Mouse (Mus musculus) 3T3-L1 (cell line): ENCODE results near the gene Pigb.
A peak's percentile ranks its signal among the peaks of the same experiment; 100 is the strongest.

Experiments used
- DNase-seq: peaks from one replicate; pipeline ENCODE4 v3.0.0-alpha.2; 2015; ENCODE audit warnings: low read depth, low spot score

Gene Pigb

DNA sequence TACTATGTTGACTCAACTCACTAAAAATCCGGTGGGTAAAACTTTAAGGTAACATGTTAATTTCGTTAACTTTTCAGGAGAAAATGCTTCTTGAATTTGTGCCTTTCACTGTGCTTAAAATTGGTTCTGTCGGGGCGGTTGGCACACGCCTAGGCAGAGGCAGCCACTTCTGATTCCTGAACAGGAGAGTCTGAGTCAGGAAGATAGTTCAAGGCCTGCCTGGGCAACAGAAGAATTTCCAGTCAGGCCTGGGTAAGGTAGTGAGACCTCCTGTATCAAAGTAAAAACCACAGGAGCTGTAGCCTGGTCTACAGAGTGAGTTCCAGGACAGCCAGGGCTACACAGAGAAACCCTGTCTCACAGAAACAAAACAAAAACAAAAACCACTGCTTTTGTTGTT is 47.6 kb downstream of the Pigb start:
- no peak for DNase-seq

DNA sequence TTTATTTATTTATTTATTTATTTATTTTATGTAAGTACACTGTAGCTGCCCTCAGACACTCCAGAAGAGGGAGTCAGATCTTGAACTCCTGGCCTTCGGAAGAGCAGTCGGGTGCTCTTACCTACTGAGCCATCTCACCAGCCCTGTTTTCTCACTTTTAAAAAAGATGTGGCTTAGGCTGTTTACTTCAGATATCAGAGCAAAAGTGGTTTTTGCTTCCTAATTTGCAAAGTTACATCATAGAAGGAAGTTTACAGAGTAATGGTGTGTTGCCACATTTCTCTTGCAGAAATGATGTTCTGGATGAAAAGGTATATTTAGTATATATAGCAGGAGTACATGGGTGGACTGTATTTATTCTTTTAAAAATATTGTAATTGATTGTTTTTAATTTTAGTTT is 48.8 kb downstream of the Pigb start:
- no peak for DNase-seq

DNA sequence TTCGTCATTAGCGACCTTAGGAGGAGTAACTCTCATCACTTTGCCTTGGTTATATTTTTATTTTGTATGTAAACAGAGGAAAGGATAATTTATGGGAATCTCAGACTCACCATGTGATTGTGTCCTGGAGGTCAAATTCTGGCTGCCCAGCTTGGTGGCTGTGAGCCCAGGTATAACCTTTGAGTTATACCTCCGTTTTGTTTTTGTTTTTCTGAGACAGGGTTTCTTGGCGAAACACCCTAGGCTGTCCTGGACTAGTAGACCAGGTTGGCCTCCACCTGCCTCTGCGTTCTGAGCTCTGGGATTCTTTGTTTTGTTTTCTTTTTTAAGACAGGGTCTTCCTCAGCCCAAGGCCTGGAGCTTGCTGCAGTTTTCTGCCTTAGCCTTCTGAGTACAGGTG is 51.5 kb downstream of the Pigb start:
- no peak for DNase-seq

DNA sequence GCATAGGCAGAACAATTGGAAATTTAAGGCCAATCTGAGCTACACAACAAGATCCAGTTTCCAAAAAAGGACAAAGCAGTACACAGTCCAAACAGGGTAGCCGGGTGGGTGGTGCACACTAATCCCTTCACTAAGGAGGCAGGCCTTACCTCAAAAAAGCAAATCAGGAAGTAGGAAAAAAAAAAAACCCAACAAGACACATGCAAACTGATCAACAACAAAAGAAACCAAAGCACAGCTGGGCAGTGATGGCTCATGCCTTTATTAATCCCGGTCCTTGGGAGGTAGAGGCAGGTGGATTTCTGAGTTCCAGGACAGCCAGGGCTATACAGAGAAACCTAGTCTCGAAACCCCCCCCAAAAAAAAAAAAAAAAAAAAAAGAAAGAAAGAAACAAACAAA is 52.5 kb downstream of the Pigb start:
- no peak for DNase-seq

DNA sequence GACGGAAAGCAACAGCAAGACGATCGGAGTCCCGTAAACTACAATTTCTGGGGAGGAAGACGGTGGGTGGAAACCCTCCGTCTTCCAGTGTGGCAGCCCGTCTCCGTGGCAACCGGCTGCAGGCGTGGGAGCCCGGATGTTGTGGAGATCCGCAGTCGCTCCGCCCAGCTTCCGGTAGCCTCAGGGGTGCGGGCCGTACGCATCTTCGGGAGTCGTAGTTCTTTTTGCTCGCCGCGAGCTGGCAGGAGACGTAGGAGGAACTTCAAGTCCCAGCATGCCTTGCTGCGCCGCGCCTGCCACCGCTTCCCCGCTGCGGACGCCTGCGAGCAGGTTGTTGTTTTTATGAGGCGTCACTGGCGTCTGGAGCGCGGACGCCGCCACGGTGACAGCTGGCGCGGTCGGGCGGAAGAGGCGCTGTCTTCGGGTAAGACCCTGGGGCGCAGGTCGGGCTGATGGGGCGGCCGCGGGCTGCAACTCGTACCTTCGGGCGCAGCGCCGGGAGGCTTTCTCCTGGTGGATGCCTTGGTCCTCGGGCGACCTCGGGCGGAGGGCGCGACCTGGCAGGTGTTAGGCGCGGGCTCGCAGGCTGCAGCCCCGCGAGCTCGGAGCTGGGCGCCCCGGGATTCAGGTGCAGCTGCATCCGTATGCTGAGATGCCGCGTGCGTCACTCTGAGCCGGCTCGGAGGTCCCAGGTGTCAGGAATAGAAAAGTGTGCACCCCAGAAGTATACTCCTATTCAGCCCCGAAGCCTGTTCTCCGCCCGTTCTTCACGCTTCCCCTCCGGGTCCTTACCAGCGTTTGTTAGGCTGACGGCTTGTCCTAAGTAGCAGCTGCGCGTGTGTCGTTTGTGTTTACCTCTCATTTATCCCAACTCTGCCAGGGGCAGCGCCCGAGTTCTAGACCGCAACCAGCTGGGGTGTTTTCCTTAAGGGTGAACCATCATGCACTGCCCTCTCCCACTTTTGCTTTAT is 54.6 kb downstream of the Pigb start, which contains the start of the genes Ccpg1os and Ccpg1:
TSS of gene Ccpg1os (minus strand) at position 133 of the 971 bp plus-strand sequence.
TSS of gene Ccpg1 (plus strand) at position 180 of the 971 bp plus-strand sequence.
- peak; percentile 97 for DNase-seq

DNA sequence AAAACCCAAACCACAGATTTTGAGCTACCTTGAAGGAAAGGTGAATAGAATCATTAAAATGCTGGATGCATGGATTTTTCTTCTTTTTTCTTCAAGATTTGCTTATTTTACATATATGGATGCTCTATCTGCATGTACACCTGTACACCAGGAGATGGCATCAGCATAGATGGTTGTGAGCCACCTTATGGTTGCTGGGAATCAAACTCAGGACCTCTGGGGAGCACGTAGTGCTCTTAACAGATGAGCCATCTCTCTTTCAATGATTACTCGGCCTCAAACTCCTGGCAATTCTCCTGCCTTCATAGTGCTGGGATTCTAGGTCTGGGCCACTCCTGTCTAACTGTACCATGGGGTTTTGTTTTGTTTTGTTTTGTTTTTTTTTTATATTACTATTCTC is 57.1 kb downstream of the Pigb start:
- DNase-seq, result peak; percentile 23

DNA sequence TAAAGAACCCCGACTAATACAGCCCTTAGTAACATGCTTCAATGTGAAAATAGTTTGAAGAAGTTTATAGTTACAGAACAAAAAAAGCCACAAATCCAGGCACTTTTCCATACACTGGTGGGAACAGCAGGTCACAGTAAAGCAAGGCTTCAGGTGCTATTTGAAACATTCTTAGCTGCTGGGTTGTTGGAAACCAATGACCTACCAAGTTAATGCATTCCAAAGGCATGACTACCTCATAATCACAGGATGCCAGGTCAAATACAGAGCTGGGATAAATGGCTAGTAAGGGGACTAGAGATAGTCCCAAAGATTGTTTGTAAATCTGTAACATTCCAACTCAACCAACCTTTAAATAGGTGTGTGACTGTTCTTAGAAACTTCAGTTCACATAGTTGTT is 64.9 kb downstream of the Pigb start:
- DNase-seq, result peak; percentile 44

DNA sequence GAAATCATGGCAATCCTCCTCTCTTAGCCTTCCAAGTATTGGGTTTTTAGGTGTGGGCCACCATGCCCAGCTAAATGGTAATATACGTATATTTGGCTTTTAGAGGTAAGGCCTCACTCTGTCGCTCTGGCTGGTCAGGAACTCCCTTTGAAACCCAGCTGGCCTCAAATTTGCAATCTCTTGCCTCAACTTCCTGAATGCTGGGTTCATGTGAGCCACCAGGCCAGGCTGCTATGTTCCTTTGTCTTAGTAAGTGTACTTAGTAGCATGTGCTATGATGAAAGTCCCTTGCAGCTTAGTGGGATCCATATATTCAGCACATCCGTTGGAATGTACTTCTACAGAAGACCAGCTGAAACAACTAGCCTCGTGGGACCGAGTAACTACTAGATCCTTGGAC is 65.4 kb downstream of the Pigb start:
- no peak for DNase-seq

DNA sequence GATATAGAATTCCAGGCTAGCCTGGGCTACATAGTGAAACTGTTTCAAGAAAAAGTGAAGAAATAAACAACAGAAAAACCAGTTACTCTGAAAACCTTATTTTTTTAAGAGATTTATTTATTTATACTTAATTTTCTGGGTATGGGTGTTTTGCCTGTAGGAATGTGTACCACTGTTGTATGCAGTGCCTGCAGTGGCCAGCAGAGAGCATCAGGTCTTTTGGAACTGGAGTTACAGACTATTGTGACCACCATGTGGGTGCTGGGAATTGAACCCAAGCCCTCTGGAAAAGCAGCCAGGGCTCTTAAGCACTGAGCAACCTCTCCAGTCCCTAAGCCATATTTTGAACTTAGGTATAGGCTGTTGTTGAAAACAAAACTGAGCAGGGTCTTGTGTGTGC is 67.2 kb downstream of the Pigb start:
- DNase-seq, result no peak

DNA sequence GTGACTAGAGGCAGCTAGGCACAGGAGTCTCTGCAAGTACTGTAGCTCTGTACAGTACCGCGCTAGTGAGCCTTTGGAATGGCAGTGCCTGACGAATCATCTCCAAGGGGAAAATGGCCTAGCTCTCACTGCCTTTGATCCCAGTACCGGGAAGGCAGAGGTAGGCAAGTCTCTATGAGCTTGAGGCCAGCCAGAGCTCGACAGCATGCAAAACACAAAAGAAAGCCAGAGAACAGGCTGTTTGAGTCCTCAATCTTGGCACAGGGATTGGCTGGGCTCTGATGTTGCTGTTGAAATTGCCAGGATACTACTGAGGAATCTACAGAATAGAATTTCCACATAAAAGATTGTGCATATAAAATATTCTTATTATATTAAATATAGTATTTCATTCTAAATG is 67.7 kb downstream of the Pigb start:
- DNase-seq, result no peak

DNA sequence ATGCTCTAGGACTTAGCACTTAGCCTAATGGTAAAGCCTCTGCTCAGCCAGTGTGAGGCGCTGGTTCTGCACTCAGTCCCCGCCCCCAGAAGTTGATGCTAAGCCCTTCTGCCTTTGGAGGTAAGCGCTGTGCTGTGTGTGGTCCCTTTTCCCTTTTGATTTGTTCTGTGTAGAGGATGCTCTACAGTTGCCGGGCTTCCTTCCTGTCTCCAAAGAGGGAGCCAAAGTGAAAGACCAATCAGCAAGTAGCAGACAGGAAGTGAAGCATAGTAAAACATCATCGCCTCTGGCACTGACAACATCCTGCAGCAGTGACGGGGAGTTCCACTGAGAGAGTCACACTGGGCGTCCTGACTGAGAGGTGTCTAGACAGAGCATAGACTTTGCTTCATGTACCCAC is 70.3 kb downstream of the Pigb start:
- DNase-seq, result no peak

DNA sequence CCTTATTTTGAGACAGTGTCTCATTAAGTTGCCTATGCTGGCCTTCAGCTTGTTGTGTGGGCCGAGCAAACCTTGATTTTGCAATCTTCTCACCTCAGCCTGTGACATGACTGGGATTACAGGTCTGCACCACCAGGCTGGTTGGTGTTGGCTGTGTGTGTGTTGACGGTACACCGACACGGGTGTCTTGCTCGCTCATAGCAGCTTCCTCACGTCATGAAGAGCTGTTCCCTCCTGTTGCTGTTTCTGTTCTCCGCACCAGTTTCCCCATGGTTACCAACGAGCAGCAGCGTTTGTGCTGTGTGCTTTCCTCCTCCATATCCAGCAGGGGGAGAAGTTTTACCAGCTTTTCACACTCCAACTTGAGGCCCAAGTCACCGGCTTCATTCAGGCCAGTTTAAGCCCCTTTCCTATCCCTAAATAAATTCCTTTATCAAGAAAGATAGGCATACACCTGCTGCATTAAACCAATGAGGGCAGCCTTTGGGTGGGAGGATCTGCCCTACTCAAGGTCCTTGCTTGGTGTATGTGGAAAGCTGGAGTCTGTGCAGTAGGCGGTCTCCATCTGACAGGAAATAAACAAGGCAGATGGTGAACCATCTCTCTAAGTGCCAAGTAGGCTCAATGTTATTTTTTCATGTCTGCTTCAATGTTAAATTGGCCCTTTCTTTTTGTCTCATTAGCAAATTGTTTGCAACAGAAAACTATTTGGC is 71.7 kb downstream of the Pigb start:
- peak; percentile 50 for DNase-seq

DNA sequence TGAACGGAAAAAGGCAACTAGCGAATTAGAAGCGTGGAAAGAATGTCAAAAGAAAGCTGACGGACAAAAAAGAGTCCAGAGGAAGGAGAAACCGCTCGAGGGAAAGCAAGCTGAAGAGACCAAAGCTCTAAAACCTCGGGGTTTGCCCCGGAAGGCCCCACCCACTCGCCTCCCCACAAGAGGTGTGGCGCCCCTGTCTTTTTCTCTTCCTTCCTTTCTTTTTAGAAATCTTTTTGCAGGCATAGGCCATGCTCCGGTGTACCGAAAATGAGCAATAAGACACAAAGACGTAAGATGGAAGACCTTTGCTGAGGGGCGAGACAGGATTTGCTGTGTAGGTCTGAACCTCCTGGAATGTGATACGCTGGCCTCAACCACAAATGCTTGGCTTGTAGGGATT is 78.2 kb downstream of the Pigb start:
- DNase-seq, result no peak

DNA sequence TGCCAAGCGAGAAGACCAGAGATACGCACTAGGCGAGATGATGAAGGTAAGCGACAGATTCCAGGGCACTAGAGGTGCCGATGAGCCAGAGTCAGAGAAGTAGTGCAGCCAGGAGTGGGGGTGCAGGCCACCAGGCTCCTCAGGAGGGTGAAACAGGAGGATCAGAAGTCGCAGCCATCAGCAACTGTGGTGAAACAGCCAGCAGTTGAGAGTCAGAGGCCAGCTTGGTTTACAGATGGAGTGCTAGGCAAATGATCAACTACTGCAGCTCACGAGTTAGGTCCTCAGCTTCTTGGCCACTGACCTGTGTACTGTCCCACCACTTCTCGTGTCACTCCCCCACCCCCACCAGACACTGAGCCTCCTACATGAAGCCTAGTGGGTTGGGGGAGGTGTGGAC is 78.8 kb downstream of the Pigb start:
- no peak for DNase-seq

DNA sequence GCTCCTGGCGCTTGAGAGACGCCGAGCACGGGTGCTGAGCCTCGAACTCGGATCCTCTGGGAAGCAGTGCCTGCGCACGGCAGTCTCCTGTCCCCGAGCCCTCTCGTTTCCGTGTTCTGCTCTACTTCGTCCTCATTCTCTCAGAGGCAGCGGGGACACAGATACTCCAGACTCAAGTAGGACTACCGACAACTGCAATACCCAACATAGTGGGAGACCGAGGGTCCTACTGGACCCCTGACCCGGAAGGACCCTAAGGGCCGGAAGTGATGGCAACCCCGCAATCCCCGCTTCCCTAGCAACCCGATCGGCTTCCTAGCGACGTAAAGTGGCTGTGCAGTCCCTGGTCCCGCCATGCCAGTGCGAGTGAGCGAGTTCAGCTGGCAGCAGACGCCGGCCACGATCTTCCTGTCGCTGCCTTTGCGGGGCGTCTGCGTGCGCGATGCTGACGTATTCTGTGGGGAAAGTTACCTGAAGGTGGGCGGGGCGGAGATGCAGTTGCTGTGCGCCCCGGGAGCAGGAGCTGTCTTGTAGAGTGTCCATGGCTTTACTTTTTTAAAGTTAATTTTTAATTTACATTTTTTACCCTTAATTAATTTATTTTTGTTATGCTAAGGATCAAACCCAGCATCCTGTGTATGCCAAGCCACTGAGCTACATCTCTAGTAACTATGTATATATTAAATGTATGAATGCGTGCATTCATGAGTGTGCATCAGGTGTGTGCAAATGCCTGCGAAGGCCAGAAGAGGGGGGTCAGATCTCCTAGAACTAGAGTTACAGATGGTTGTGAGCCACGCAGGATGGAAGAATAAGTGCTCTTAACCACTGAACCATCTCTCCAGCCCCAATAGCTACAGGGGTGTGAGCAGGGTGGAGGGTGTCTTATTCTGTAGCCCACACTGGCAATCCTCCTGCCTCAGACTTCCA is 81.4 kb downstream of the Pigb start, which contains the start of the genes Dyx1c1 and Gm44503:
TSS of gene Dyx1c1 (plus strand) at position 265 of the 930 bp plus-strand sequence.
TSS of gene Gm44503 (plus strand) at position 332 of the 930 bp plus-strand sequence.
- no peak for DNase-seq
